19 mouse cellular contexts compared by ENCODE assay signal in the genomic region with DNA sequence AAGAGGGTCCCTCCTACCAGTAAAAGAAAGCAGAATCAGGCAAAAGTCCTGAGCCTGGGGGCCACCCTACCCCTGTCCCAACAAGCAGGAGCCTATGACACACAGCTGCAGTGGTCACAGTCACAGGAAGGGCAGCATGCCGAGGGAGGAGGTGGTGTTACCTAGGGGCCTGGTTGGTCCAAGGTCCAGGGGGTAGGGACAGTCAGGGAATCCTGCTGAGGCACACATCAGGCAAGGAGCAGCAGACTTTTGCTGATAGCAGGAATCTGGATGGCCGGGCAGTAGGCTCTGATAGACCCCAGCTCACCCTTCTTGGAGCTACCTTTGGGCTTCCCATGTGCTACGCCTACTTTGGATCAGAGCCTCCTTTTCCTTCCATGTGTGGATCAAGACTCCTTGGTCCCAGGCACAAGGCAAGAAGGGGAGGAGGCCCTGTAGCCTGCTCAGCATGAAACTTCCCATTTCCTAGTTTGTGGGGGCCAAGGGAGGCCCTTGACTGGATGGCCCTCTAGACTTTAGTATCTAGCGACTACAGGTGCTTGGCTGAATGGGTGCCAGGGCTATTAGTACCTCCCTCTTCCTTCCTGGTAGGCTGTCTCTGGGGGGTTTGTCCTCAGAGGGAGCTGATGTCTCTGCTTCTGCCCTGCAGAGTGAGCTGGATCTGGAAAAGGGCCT.
A peak's percentile ranks its signal among the peaks of the same experiment; 100 is the strongest.
DNase-seq lines count a peak whose midpoint lies in the region; ATAC-seq and TF ChIP-seq lines count a peak whose summit lies in the region.
"Had no signal": no experiment of that assay in that cellular context is flagged by ENCODE, and none has a peak within 500 bp of the region (broad histone marks: within the 10 kb centered on the region; RNA-seq: fewer than 3 reads in every experiment).

No protein-coding gene starts in this region.

- peaks cover 2% of the 10 kb centered on the region; the same call in 1 of the 2 replicates for H3K4me1 ChIP-seq in liver, embryonic 16.5 days (ENCODE audit: control insufficient read depth, low read depth, low read length)
- no peaks in the 10 kb centered on the region; the same call in 1 of the 2 replicates for H3K4me1 ChIP-seq in intestine, embryonic 15.5 days (replicated peaks)
- no peaks in the 10 kb centered on the region for H3K4me1 ChIP-seq in kidney, postnatal 0 days (replicated peaks; ENCODE audit: insufficient read depth, low read length)
- no peaks in the 10 kb centered on the region for H3K4me1 ChIP-seq in forebrain, postnatal 0 days (ENCODE audit: insufficient read depth)
- H3K4me1 ChIP-seq: limb, embryonic 10.5 days had no signal

- H3K27me3 ChIP-seq in liver, embryonic 16.5 days (ENCODE audit: control insufficient read depth, insufficient read depth, low read depth, low read length), result no peaks in the 10 kb centered on the region
- no peaks in the 10 kb centered on the region for H3K27me3 ChIP-seq in intestine, embryonic 15.5 days (replicated peaks)
- H3K27me3 ChIP-seq in kidney, postnatal 0 days (ENCODE audit: insufficient read depth, low read length), result no peaks in the 10 kb centered on the region
- no peaks in the 10 kb centered on the region for H3K27me3 ChIP-seq in forebrain, postnatal 0 days (ENCODE audit: insufficient read depth, low read length)

- H3K36me3 ChIP-seq in liver, embryonic 16.5 days (ENCODE audit: control insufficient read depth, insufficient read depth), result no peaks in the 10 kb centered on the region
- H3K36me3 ChIP-seq in intestine, embryonic 15.5 days, result peaks cover 9% of the 10 kb centered on the region
- H3K36me3 ChIP-seq in kidney, postnatal 0 days (ENCODE audit: insufficient read depth, low read length), result peaks cover 13% of the 10 kb centered on the region; the same call in 1 of the 2 replicates
- H3K36me3 ChIP-seq in forebrain, postnatal 0 days (ENCODE audit: insufficient read depth), result peaks cover 40% of the 10 kb centered on the region

- no peak overlapping the region for H3K4me3 ChIP-seq in liver, embryonic 16.5 days (ENCODE audit: low read depth, low read length)
- no peak overlapping the region for H3K4me3 ChIP-seq in intestine, embryonic 15.5 days (replicated peaks)
- H3K4me3 ChIP-seq in kidney, postnatal 0 days (replicated peaks; ENCODE audit: low read depth, low read length), result no peak overlapping the region
- H3K4me3 ChIP-seq in forebrain, postnatal 0 days (ENCODE audit: low read depth, low read length), result no peak overlapping the region
- H3K4me3 ChIP-seq: hindbrain, embryonic 10.5 days; left cerebral cortex, adult 2 months; limb, embryonic 10.5 days; myocyte had no signal

- 56% methylated on average over 4 of the region's 4 CpGs for WGBS in liver, embryonic 16.5 days (ENCODE audit: insufficient replicate concordance)
- WGBS in intestine, embryonic 15.5 days, result 73% methylated on average over 4 of the region's 4 CpGs
- WGBS in kidney, postnatal 0 days, result 83% methylated on average over 4 of the region's 4 CpGs
- WGBS in forebrain, postnatal 0 days, result 93% methylated on average over 4 of the region's 4 CpGs

- H3K9ac ChIP-seq in liver, embryonic 16.5 days (ENCODE audit: low read depth, low read length), result no peak overlapping the region
- no peak overlapping the region for H3K9ac ChIP-seq in intestine, embryonic 15.5 days
- no peak overlapping the region for H3K9ac ChIP-seq in kidney, postnatal 0 days (ENCODE audit: low read depth, low read length)
- H3K9ac ChIP-seq in forebrain, postnatal 0 days, result no peak overlapping the region
- H3K9ac ChIP-seq: lung, embryonic 14.5 days had no signal

- 0 out of 2 replicates have a peak, but pooled peaks have one; percentile 45 for ATAC-seq in liver, embryonic 16.5 days (ENCODE audit: low read depth)
- peak; percentile 84 for ATAC-seq in intestine, embryonic 15.5 days
- peak; percentile 55 for ATAC-seq in kidney, postnatal 0 days (replicated peaks; ENCODE audit: low FRiP score, low read depth)
- no peak for ATAC-seq in forebrain, postnatal 0 days

- no peak overlapping the region for H3K27ac ChIP-seq in liver, embryonic 16.5 days (ENCODE audit: low read length)
- H3K27ac ChIP-seq in intestine, embryonic 15.5 days, result peak overlapping the region; percentile 24
- H3K27ac ChIP-seq in kidney, postnatal 0 days, result no peak overlapping the region
- H3K27ac ChIP-seq in forebrain, postnatal 0 days (ENCODE audit: low read depth, low read length), result no peak overlapping the region
- H3K27ac ChIP-seq: hindbrain, embryonic 10.5 days; left cerebral cortex, adult 2 months; limb, embryonic 10.5 days; macrophage had no signal

- DNase-seq in liver, result no peak
- no peak for DNase-seq in kidney, postnatal 0 days (ENCODE audit: low spot score)
- DNase-seq in yolk sac, embryonic 10.5 days (ENCODE audit: low spot score), result peak; percentile 78
- no peak for DNase-seq in heart, adult 18-20 months
- DNase-seq in forebrain, postnatal 0 days, result no peak
- DNase-seq: adrenal gland, postnatal 36 days; cerebellum, adult 18-20 months; layer of hippocampus, adult 9-11 months; lung, embryonic 14.5 days; midbrain, embryonic 14.5 days; thymus, adult 2 months had no signal

- no peak overlapping the region for H3K4me2 ChIP-seq in liver, embryonic 16.5 days (ENCODE audit: low read depth, low read length)
- H3K4me2 ChIP-seq in intestine, embryonic 15.5 days (replicated peaks), result peak overlapping the region; percentile 23; the same call in 1 of the 2 replicates
- no peak overlapping the region for H3K4me2 ChIP-seq in kidney, postnatal 0 days (ENCODE audit: low read length)
- H3K4me2 ChIP-seq in forebrain, postnatal 0 days (ENCODE audit: low read depth), result no peak overlapping the region
- H3K4me2 ChIP-seq: liver, embryonic 11.5 days; lung, embryonic 14.5 days had no signal

- H3K9me3 ChIP-seq in liver, embryonic 16.5 days (replicated peaks; ENCODE audit: control insufficient read depth, low read length), result no peaks in the 10 kb centered on the region
- no peaks in the 10 kb centered on the region for H3K9me3 ChIP-seq in intestine, embryonic 15.5 days
- H3K9me3 ChIP-seq in kidney, postnatal 0 days (replicated peaks; ENCODE audit: low read length), result no peaks in the 10 kb centered on the region
- no peaks in the 10 kb centered on the region for H3K9me3 ChIP-seq in forebrain, postnatal 0 days (ENCODE audit: low read length)
- H3K9me3 ChIP-seq: hindbrain, embryonic 10.5 days; limb, embryonic 10.5 days had no signal

- no peak for TF ChIP-seq CTCF in kidney, postnatal 0 days (IDR thresholded peaks at IDR 0.05; ENCODE audit: low read depth)
- TF ChIP-seq CTCF in forebrain, postnatal 0 days (IDR thresholded peaks at IDR 0.05; ENCODE audit: low read depth), result no peak
